Mouse (Mus musculus) adrenal gland (tissue): ENCODE data around the gene Gm10229.
"Not testable (repeated sequence)": the region's sequence is repeated elsewhere in the genome, so short reads cannot be mapped to it uniquely, and the experiment has no call there.

Experiments used
- intact Hi-C: fragments of 180-260 bp; cut with DNase I; formaldehyde crosslinking; loops from one replicate; pipeline ENCODE4 v1.15.1; 2025
- long read RNA-seq, 2 experiments: library from polyadenylated mRNA; unstranded; transcript quantifications; one replicate each; pipeline ENCODE4 v2.0.0; 2020; ENCODE audit warnings: borderline replicate concordance in 1 of 2; ENCODE audit not compliant: insufficient replicate concordance in 1 of 2

Gm10229 gene
- long read RNA-seq, experiment 1: 0 reads
- long read RNA-seq, experiment 2: 0 reads

- intact Hi-C loops: not testable (repeated sequence)
Observed at GRCm38 (mm10) chr16:89014984-89015383, at the start of gene Gm10229. Gene Gm10229, plus strand, starts transcription at chr16:89015284.

- intact Hi-C loops: no loop called here
Observed at GRCm38 (mm10) chr16:89010659-89011058, 4.4 kb upstream of the Gm10229 start, which contains the start of gene Krtap22-2. Gene Krtap22-2, minus strand, starts transcription at chr16:89010759.

- intact Hi-C loops: no loop called here
Observed at GRCm38 (mm10) chr16:89013973-89014372, 1.1 kb upstream of the Gm10229 start.

- intact Hi-C loops: not testable (repeated sequence)
Observed at GRCm38 (mm10) chr16:89031399-89031798, 16.3 kb downstream of the Gm10229 start, which contains the start of gene Krtap6-1. Gene Krtap6-1, plus strand, starts transcription at chr16:89031699.

- intact Hi-C loops: not testable (repeated sequence)
Observed at GRCm38 (mm10) chr16:89041372-89041771, 26.3 kb downstream of the Gm10229 start, which contains the start of gene Gm10228. Gene Gm10228, minus strand, starts transcription at chr16:89041472.

GRCm38 (mm10) chr16:89047783-89048182 lies 32.7 kb downstream of the Gm10229 start, which contains the start of gene Krtap6-5:
Gene Krtap6-5, minus strand, starts transcription at chr16:89047883.
- intact Hi-C loops: no loop called here

- intact Hi-C loops: not testable (repeated sequence)
Observed at GRCm38 (mm10) chr16:89063902-89064301, 48.8 kb downstream of the Gm10229 start, which contains the start of gene 1110025L11Rik. Gene 1110025L11Rik, minus strand, starts transcription at chr16:89064002.
